Mouse (Mus musculus) heart, embryonic 14.5 days (tissue): ENCODE results near the gene Pde7b. TPM values are rescaled to one million over a fixed set of nuclear protein-coding genes. Genes with fewer than 3 reads are reported as not detected.

Experiments
- ATAC-seq: fragments of 200-750 bp; cut with Nextera tagmentation; 2 replicates; pipeline ENCODE4 v1.8.0; 2017; ENCODE audit warnings: low read depth, moderate TSS enrichment; ENCODE audit not compliant: insufficient number of reproducible peaks, insufficient read depth, low FRiP score
- H3K27ac ChIP-seq, 2 experiments: fragments of 200-500 bp in 1 of 2; fragments of 300-500 bp in 1 of 2; sonication (generic) in 1 of 2; replicated peaks in 1 of 2; 2 replicates each; pipeline ENCODE4 v1.5.1; 2012 to 2014; ENCODE audit warnings: low read depth in 2 of 2, low read length in 2 of 2, control low read depth in 1 of 2, mild to moderate bottlenecking in 1 of 2, mixed read lengths in 1 of 2; ENCODE audit not compliant: control insufficient read depth in 1 of 2, insufficient read depth in 1 of 2
- H3K27me3 ChIP-seq: fragments of 300-500 bp; sonication (generic); 2 replicates; pipeline ENCODE4 v1.6.1; 2014; ENCODE audit warnings: mild to moderate bottlenecking, low read length, control low read depth; ENCODE audit not compliant: control insufficient read depth, insufficient read depth
- H3K36me3 ChIP-seq: fragments of 300-500 bp; sonication (generic); 2 replicates; pipeline ENCODE4 v1.6.1; 2014; ENCODE audit warnings: mild to moderate bottlenecking, control low read depth, low read length, mixed read lengths; ENCODE audit not compliant: control insufficient read depth, insufficient read depth
- H3K4me1 ChIP-seq, 2 experiments: fragments of 200-500 bp in 1 of 2; fragments of 300-500 bp in 1 of 2; sonication (generic) in 1 of 2; 2 replicates each; pipeline ENCODE4 v1.6.1; 2012 to 2014; ENCODE audit warnings: low read length in 2 of 2, control low read depth in 1 of 2, mixed read lengths in 1 of 2; ENCODE audit not compliant: control insufficient read depth in 2 of 2, insufficient read depth in 2 of 2
- H3K4me2 ChIP-seq: fragments of 300-500 bp; sonication (generic); 2 replicates; pipeline ENCODE4 v1.6.1; 2014; ENCODE audit warnings: mild to moderate bottlenecking, low read length
- H3K4me3 ChIP-seq, 2 experiments: fragments of 200-500 bp in 1 of 2; fragments of 300-500 bp in 1 of 2; sonication (generic) in 1 of 2; 2 replicates each; pipeline ENCODE4 v1.5.1; 2012 to 2014; ENCODE audit warnings: low read length in 2 of 2, mild to moderate bottlenecking in 2 of 2, control low read depth in 1 of 2, low read depth in 1 of 2, moderate library complexity in 1 of 2; ENCODE audit not compliant: control insufficient read depth in 1 of 2, insufficient read depth in 1 of 2
- H3K9ac ChIP-seq: fragments of 300-500 bp; sonication (generic); 2 replicates; pipeline ENCODE4 v1.6.1; 2014; ENCODE audit warnings: mild to moderate bottlenecking, low read length
- H3K9me3 ChIP-seq: fragments of 300-500 bp; sonication (generic); 2 replicates; pipeline ENCODE4 v1.6.1; 2016; ENCODE audit warnings: low read length, control low read depth; ENCODE audit not compliant: control insufficient read depth
- WGBS: fragments of 180-500 bp; shearing (Covaris S2); extraction: QIAGEN DNeasy Blood & Tissue Kit; methylation state at CpG from one replicate; pipeline ENCODE4 v1.1.7; 2014; 5-methylcytosine and 5-hydroxymethylcytosine counted together
- polyA plus RNA-seq: library from polyadenylated mRNA; unstranded; fragments of >200 nt; fragmentation: Nextera tagmentation; extraction: Ambion mirVana; gene quantifications from 2 replicates; pipeline ENCODE4 v1.2.1, GENCODE M21; 2014

Gene Pde7b
- polyA plus RNA-seq, 1 experiment from 2014 or later = 12.2 TPM

DNA sequence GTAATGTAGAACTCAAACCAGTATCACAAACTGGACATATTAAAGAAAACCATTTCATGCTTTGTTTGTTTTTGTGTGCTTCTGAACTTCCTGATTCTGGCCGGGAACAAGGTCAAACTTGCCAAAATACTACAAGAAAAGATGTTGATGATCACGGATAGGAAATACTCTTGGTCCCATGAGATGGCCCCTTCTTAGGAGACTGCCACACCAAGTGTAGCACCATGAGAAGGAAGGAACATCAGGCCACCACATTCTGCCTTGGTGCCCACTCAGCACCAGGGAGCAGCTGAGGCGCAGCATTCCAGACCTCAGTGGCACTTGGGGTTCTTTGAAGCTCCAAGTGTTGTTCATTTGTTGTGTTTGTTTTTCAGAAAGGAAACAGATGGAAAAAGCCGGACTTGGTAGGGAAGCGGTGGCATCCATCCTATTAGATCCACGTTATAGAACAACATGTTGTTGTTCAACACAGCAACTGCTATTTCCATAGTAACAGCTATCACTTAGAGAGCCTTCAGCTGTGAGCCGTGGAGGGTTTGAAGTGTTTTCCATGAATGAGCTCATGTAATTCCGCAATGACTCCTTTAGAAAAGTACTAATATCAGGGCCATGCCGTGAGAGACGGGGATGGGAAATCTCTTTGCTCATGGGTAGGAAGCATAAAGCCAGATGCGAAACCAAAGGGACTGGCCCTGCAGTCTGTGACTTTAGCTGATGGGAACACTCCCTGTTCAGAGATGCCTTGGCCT is 232.5 kb downstream of the Pde7b start:
- H3K4me2 ChIP-seq = peak overlapping the region; percentile 36; the same call in 1 of the 2 replicates
- peak; percentile 38; the same call in 1 of the 2 replicates for ATAC-seq
- no peak overlapping the region; the same call in 1 of the 2 replicates for H3K9ac ChIP-seq

DNA sequence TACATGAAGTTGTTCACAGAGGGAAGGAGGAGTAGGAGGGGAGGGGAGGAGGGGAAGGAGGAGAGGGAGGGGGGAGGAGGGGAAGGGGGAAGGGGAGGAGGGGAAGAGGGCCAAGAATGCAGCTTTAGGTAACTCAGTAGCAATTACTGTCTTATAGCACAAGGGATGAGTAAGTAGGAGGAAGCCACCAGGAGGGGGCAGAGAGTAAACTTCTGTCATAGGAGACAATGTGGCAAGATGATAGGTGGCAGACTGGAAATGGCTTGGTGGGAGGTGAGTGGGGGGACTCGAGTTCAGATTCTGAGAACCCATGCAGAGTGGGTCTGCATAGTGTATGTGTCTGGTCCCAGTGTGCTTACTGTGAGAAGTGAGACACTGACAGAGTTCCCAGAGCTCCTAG is 234.1 kb downstream of the Pde7b start:
- Histone ChIP-seq H3K4me2 (no peak overlapping the region), H3K27me3 (no peaks in the 10 kb centered on the region), H3K27ac (no peak overlapping the region), H3K9ac (no peak overlapping the region), H3K4me3 (no peak overlapping the region), H3K36me3 (no peaks in the 10 kb centered on the region), H3K9me3 (no peaks in the 10 kb centered on the region), H3K4me1 (peaks cover 25 to 53% of the 10 kb centered on the region in 2 experiments)
- ATAC-seq = no peak
- 57% methylated on average over 1 of the region's 1 CpGs for WGBS

More for the DNA sequence above, 232.5 kb downstream of the Pde7b start:
- Histone ChIP-seq H3K4me1 (peaks cover 15 to 42% of the 10 kb centered on the region in 2 experiments), H3K9me3 (no peaks in the 10 kb centered on the region), H3K4me3 (no peak overlapping the region), H3K36me3 (no peaks in the 10 kb centered on the region), H3K27me3 (no peaks in the 10 kb centered on the region), H3K27ac (peak overlapping the region; percentile 73 to 76)
- 32% methylated on average over 11 of the region's 11 CpGs for WGBS

- H3K9me3 ChIP-seq = no peaks in the 10 kb centered on the region
- 75% methylated on average over 8 of the region's 8 CpGs for WGBS
- no peak overlapping the region for H3K27ac ChIP-seq
- no peak overlapping the region for H3K4me3 ChIP-seq
- H3K36me3 ChIP-seq = no peaks in the 10 kb centered on the region
- no peak for ATAC-seq
- H3K27me3 ChIP-seq = no peaks in the 10 kb centered on the region
- H3K4me1 ChIP-seq = peaks cover 26 to 55% of the 10 kb centered on the region in 2 experiments
- no peak overlapping the region for H3K9ac ChIP-seq
- H3K4me2 ChIP-seq = no peak overlapping the region
Observed at GRCm38 (mm10) chr10:20490281-20490680, 234.6 kb downstream of the Pde7b start.

GRCm38 (mm10) chr10:20486461-20487253 is 238.2 kb downstream of the Pde7b start:
- Histone ChIP-seq H3K4me1 (peaks cover 24 to 43% of the 10 kb centered on the region in 2 experiments), H3K27ac (peak overlapping the region; percentile 85 to 87), H3K27me3 (no peaks in the 10 kb centered on the region), H3K9me3 (no peaks in the 10 kb centered on the region), H3K9ac (peak overlapping the region; percentile 35), H3K4me2 (peak overlapping the region; percentile 37), H3K4me3 (0 out of 4 replicates have a peak overlapping the region, but pooled peaks of 1 of the 2 experiments have one; percentile 4), H3K36me3 (no peaks in the 10 kb centered on the region)
- ATAC-seq = peak; percentile 96
- WGBS = 9% methylated on average over 19 of the region's 19 CpGs

DNA sequence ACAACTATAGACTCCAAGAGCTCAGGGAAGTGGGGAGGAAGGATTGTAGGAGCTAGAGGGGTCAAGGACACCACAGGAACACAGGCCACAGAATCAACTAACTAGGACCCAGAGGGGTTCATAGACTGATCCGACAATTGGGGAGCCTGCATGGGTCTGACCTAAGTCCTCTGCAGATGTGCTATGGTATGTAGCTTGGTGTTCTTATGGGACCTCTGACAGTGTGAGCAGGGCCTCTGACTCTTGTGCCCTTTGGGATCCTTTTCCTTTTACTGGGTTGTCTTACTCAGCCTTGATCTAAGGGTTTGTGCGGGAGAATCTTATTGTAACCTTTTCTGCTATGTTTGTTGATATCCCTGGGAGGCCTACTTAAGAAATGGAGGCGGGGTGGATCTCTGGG is 239.1 kb downstream of the Pde7b start:
- Histone ChIP-seq H3K4me1 (peaks cover 25 to 46% of the 10 kb centered on the region in 2 experiments), H3K9ac (no peak overlapping the region), H3K27me3 (no peaks in the 10 kb centered on the region), H3K4me2 (peak overlapping the region; percentile 37; the same call in 1 of the 2 replicates), H3K9me3 (no peaks in the 10 kb centered on the region), H3K27ac (peak overlapping the region; percentile 85 to 87; a peak in 3 of 4 replicates), H3K36me3 (no peaks in the 10 kb centered on the region), H3K4me3 (no peak overlapping the region)
- 71% methylated on average over 3 of the region's 3 CpGs for WGBS
- no peak for ATAC-seq

DNA sequence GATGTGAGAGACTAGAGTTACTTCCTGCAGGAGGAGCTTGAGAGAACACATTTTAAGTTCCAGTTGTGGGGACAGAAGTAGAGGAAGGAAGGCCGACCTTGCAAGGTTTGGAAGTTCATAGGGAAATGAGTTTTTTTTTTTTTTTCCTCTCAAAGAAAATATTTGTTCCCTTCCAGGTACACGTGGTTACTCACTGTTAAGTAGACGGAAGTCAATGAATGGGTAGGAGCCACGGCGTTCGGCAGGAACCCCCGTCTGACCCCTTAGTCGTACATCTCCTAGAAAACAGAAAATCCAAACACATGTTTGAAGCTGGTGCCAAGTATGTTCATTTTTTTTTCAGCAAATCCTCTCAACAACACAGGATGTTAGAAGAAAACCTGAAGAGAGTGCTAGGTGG is 245.4 kb downstream of the Pde7b start:
- Histone ChIP-seq H3K4me3 (no peak overlapping the region), H3K4me2 (no peak overlapping the region), H3K36me3 (no peaks in the 10 kb centered on the region), H3K4me1 (peaks cover 8 to 18% of the 10 kb centered on the region in 2 experiments), H3K9me3 (no peaks in the 10 kb centered on the region), H3K27ac (no peak overlapping the region), H3K9ac (no peak overlapping the region), H3K27me3 (no peaks in the 10 kb centered on the region)
- WGBS = 69% methylated on average over 8 of the region's 8 CpGs
- ATAC-seq = no peak

DNA sequence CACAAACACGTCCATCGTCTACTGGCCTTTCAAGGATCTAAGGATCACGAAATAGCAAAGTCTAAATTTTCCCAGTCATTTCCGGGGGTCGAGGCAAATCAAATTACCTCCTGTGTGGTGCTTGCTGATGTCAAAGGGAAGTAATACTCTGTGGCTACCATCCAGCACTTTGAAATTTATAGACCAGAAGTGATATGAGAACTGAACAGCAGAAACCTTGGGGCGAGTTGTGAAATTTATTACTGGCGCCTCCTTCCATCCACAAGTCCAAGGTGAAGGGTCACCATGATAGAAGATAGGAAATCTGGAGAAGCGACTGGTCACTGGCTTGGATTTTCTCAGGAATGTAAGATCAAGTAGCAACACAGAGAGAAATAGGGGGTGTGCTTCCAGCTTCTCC is 246.4 kb downstream of the Pde7b start:
- H3K9me3 ChIP-seq = no peaks in the 10 kb centered on the region
- WGBS = 77% methylated on average over 8 of the region's 8 CpGs
- no peak overlapping the region for H3K4me3 ChIP-seq
- H3K36me3 ChIP-seq = no peaks in the 10 kb centered on the region
- H3K4me2 ChIP-seq = no peak overlapping the region
- ATAC-seq = no peak
- H3K27me3 ChIP-seq = no peaks in the 10 kb centered on the region
- H3K4me1 ChIP-seq = peaks cover 8 to 18% of the 10 kb centered on the region in 2 experiments
- no peak overlapping the region for H3K27ac ChIP-seq
- no peak overlapping the region for H3K9ac ChIP-seq
